Mouse (Mus musculus) stomach, postnatal 0 days (tissue): ENCODE measurements at regions not wholly inside any gene's neighbourhood (a gene's known extent, or its start where the extent isn't known, plus 50 kb on each side); places are given as distances from the start of the nearest gene placed in this dataset.

Source experiments
- CTCF ChIP-seq: IDR thresholded peaks from 2 replicates; pipeline ENCODE4 v1.5.1; 2016; ENCODE audit warnings: antibody characterized with exemption, low read depth, mild to moderate bottlenecking, moderate library complexity
- EP300 ChIP-seq: optimal IDR thresholded peaks from 2 replicates; pipeline ENCODE3; 2016; ENCODE audit warnings: antibody characterized with exemption

GRCm38 (mm10) chr5:53402619-53403151, 63.3 kb upstream of the Rbpj start:
- TF ChIP-seq CTCF (no peak), EP300 (no peak)
